Mouse (Mus musculus): ENCODE measurements around the gene Noxred1. TPM values are rescaled to one million over a fixed set of nuclear protein-coding genes. Genes with fewer than 3 reads are reported as not detected.

The Noxred1 gene
- polyA plus RNA-seq, 1 experiment from 2014 or later, result 1.9 TPM

GRCm38 (mm10) chr12:87253878-87254277, 15.3 kb upstream of the Noxred1 start:
- no peaks in the 10 kb centered on the region for H3K27me3 ChIP-seq (ENCODE audit: control insufficient read depth, insufficient read depth, low read depth, low read length)
- ATAC-seq, result no peak
- H3K36me3 ChIP-seq (ENCODE audit: control insufficient read depth, insufficient read depth, low read length), result peaks cover 48% of the 10 kb centered on the region
- 95% methylated on average over 6 of the region's 6 CpGs for WGBS
- no peak overlapping the region for H3K27ac ChIP-seq (ENCODE audit: low read length)
- H3K9ac ChIP-seq (ENCODE audit: low read depth, low read length), result no peak overlapping the region
- H3K4me2 ChIP-seq (ENCODE audit: low read length), result no peak overlapping the region
- no peaks in the 10 kb centered on the region for H3K4me1 ChIP-seq (ENCODE audit: control insufficient read depth, insufficient read depth, low read length)
- H3K4me3 ChIP-seq (ENCODE audit: low read depth, low read length), result no peak overlapping the region
- H3K9me3 ChIP-seq (replicated peaks; ENCODE audit: control insufficient read depth, low read length, poor library complexity, severe bottlenecking), result no peaks in the 10 kb centered on the region

GRCm38 (mm10) chr12:87250161-87250560, 11.6 kb upstream of the Noxred1 start:
- Histone ChIP-seq H3K4me3 (ENCODE audit: low read depth, low read length) (no peak overlapping the region), H3K9ac (ENCODE audit: low read depth, low read length) (no peak overlapping the region), H3K9me3 (replicated peaks; ENCODE audit: control insufficient read depth, low read length, poor library complexity, severe bottlenecking) (no peaks in the 10 kb centered on the region), H3K36me3 (ENCODE audit: control insufficient read depth, insufficient read depth, low read length) (peaks cover 38% of the 10 kb centered on the region), H3K27me3 (ENCODE audit: control insufficient read depth, insufficient read depth, low read depth, low read length) (no peaks in the 10 kb centered on the region), H3K4me1 (ENCODE audit: control insufficient read depth, insufficient read depth, low read length) (no peaks in the 10 kb centered on the region), H3K4me2 (ENCODE audit: low read length) (no peak overlapping the region), H3K27ac (ENCODE audit: low read length) (no peak overlapping the region)
- WGBS, result 90% methylated on average over 6 of the region's 6 CpGs
- no peak for ATAC-seq

GRCm38 (mm10) chr12:87236882-87237483, 1.5 kb downstream of the Noxred1 start:
- H3K4me1 ChIP-seq (ENCODE audit: control insufficient read depth, insufficient read depth, low read length), result no peaks in the 10 kb centered on the region

DNA sequence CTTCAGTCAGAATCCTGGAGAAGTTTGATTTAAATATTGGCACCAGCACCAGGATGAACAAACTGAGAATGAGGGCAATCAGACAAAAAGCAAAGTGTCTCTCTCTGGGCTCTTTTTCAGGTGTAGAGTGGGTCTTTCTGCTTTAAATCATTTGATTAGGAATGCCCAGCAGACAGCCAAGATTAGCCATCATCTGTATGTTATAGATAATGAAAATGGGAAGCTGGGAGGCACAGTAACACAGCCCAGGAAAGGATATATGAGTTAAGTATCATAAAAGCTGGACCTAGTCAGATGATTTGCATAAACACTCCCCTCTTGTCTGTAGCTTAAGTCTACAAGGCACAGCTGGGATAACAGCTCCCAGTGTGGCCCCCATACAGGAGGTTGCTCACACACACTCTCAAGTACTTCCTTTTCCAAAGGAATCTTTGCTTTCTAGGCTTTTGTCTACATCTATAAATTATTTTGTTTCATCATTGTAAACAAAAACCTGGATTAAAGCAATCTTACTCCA, 8.1 kb downstream of the Noxred1 start:
- Histone ChIP-seq H3K27ac (ENCODE audit: low read length) (no peak overlapping the region), H3K4me2 (ENCODE audit: low read length) (no peak overlapping the region), H3K27me3 (ENCODE audit: control insufficient read depth, insufficient read depth, low read depth, low read length) (no peaks in the 10 kb centered on the region), H3K36me3 (ENCODE audit: control insufficient read depth, insufficient read depth, low read length) (no peaks in the 10 kb centered on the region), H3K4me3 (ENCODE audit: low read depth, low read length) (no peak overlapping the region), H3K9ac (ENCODE audit: low read depth, low read length) (no peak overlapping the region), H3K4me1 (ENCODE audit: control insufficient read depth, insufficient read depth, low read length) (no peaks in the 10 kb centered on the region), H3K9me3 (replicated peaks; ENCODE audit: control insufficient read depth, low read length, poor library complexity, severe bottlenecking) (no peaks in the 10 kb centered on the region)
- ATAC-seq, result no peak

More at GRCm38 (mm10) chr12:87236882-87237483, 1.5 kb downstream of the Noxred1 start:
- no peak for ATAC-seq
- Histone ChIP-seq H3K4me2 (ENCODE audit: low read length) (no peak overlapping the region), H3K36me3 (ENCODE audit: control insufficient read depth, insufficient read depth, low read length) (peaks cover 24% of the 10 kb centered on the region), H3K4me3 (ENCODE audit: low read depth, low read length) (no peak overlapping the region), H3K27me3 (ENCODE audit: control insufficient read depth, insufficient read depth, low read depth, low read length) (no peaks in the 10 kb centered on the region), H3K9ac (ENCODE audit: low read depth, low read length) (no peak overlapping the region), H3K9me3 (replicated peaks; ENCODE audit: control insufficient read depth, low read length, poor library complexity, severe bottlenecking) (no peaks in the 10 kb centered on the region), H3K27ac (ENCODE audit: low read length) (no peak overlapping the region)
- 84% methylated on average over 5 of the region's 5 CpGs for WGBS

GRCm38 (mm10) chr12:87229633-87230032, 8.9 kb downstream of the Noxred1 start:
- Histone ChIP-seq H3K4me2 (ENCODE audit: low read length) (no peak overlapping the region), H3K9me3 (replicated peaks; ENCODE audit: control insufficient read depth, low read length, poor library complexity, severe bottlenecking) (no peaks in the 10 kb centered on the region), H3K36me3 (ENCODE audit: control insufficient read depth, insufficient read depth, low read length) (no peaks in the 10 kb centered on the region), H3K27ac (ENCODE audit: low read length) (no peak overlapping the region), H3K9ac (ENCODE audit: low read depth, low read length) (no peak overlapping the region), H3K27me3 (ENCODE audit: control insufficient read depth, insufficient read depth, low read depth, low read length) (no peaks in the 10 kb centered on the region), H3K4me3 (ENCODE audit: low read depth, low read length) (no peak overlapping the region), H3K4me1 (ENCODE audit: control insufficient read depth, insufficient read depth, low read length) (no peaks in the 10 kb centered on the region)
- 93% methylated on average over 2 of the region's 2 CpGs for WGBS
- no peak for ATAC-seq

GRCm38 (mm10) chr12:87226801-87227200, 11.7 kb downstream of the Noxred1 start:
- H3K9me3 ChIP-seq (replicated peaks; ENCODE audit: control insufficient read depth, low read length, poor library complexity, severe bottlenecking), result no peaks in the 10 kb centered on the region
- no peak overlapping the region for H3K4me3 ChIP-seq (ENCODE audit: low read depth, low read length)
- H3K36me3 ChIP-seq (ENCODE audit: control insufficient read depth, insufficient read depth, low read length), result no peaks in the 10 kb centered on the region
- 79% methylated on average over 7 of the region's 7 CpGs for WGBS
- H3K27ac ChIP-seq (ENCODE audit: low read length), result no peak overlapping the region
- no peak overlapping the region for H3K9ac ChIP-seq (ENCODE audit: low read depth, low read length)
- H3K4me2 ChIP-seq (ENCODE audit: low read length), result no peak overlapping the region
- H3K4me1 ChIP-seq (ENCODE audit: control insufficient read depth, insufficient read depth, low read length), result no peaks in the 10 kb centered on the region
- ATAC-seq, result no peak
- H3K27me3 ChIP-seq (ENCODE audit: control insufficient read depth, insufficient read depth, low read depth, low read length), result no peaks in the 10 kb centered on the region

- 72% methylated on average over 10 of the region's 10 CpGs for WGBS
- no peaks in the 10 kb centered on the region for H3K4me1 ChIP-seq (ENCODE audit: control insufficient read depth, insufficient read depth, low read length)
- H3K4me3 ChIP-seq (ENCODE audit: low read depth, low read length), result no peak overlapping the region
- no peak for ATAC-seq
- H3K9me3 ChIP-seq (replicated peaks; ENCODE audit: control insufficient read depth, low read length, poor library complexity, severe bottlenecking), result no peaks in the 10 kb centered on the region
- no peak overlapping the region for H3K9ac ChIP-seq (ENCODE audit: low read depth, low read length)
- no peaks in the 10 kb centered on the region for H3K36me3 ChIP-seq (ENCODE audit: control insufficient read depth, insufficient read depth, low read length)
- no peak overlapping the region for H3K27ac ChIP-seq (ENCODE audit: low read length)
- H3K27me3 ChIP-seq (ENCODE audit: control insufficient read depth, insufficient read depth, low read depth, low read length), result no peaks in the 10 kb centered on the region
- no peak overlapping the region for H3K4me2 ChIP-seq (ENCODE audit: low read length)
Measured at GRCm38 (mm10) chr12:87224950-87225349, 13.6 kb downstream of the Noxred1 start.

- Histone ChIP-seq H3K9ac (ENCODE audit: low read depth, low read length) (no peak overlapping the region), H3K4me2 (ENCODE audit: low read length) (no peak overlapping the region), H3K9me3 (replicated peaks; ENCODE audit: control insufficient read depth, low read length, poor library complexity, severe bottlenecking) (no peaks in the 10 kb centered on the region), H3K4me3 (ENCODE audit: low read depth, low read length) (no peak overlapping the region), H3K27ac (ENCODE audit: low read length) (no peak overlapping the region), H3K4me1 (ENCODE audit: control insufficient read depth, insufficient read depth, low read length) (no peaks in the 10 kb centered on the region), H3K36me3 (ENCODE audit: control insufficient read depth, insufficient read depth, low read length) (no peaks in the 10 kb centered on the region), H3K27me3 (ENCODE audit: control insufficient read depth, insufficient read depth, low read depth, low read length) (no peaks in the 10 kb centered on the region)
- ATAC-seq, result no peak
- WGBS, result 72% methylated on average over 7 of the region's 7 CpGs
Measured at GRCm38 (mm10) chr12:87219362-87219761, 19.2 kb downstream of the Noxred1 start.

GRCm38 (mm10) chr12:87217596-87217995, 20.9 kb downstream of the Noxred1 start:
- Histone ChIP-seq H3K27me3 (ENCODE audit: control insufficient read depth, insufficient read depth, low read depth, low read length) (no peaks in the 10 kb centered on the region), H3K9me3 (replicated peaks; ENCODE audit: control insufficient read depth, low read length, poor library complexity, severe bottlenecking) (no peaks in the 10 kb centered on the region), H3K36me3 (ENCODE audit: control insufficient read depth, insufficient read depth, low read length) (no peaks in the 10 kb centered on the region), H3K4me1 (ENCODE audit: control insufficient read depth, insufficient read depth, low read length) (no peaks in the 10 kb centered on the region), H3K4me3 (ENCODE audit: low read depth, low read length) (no peak overlapping the region), H3K27ac (ENCODE audit: low read length) (no peak overlapping the region), H3K9ac (ENCODE audit: low read depth, low read length) (no peak overlapping the region), H3K4me2 (ENCODE audit: low read length) (no peak overlapping the region)
- no peak for ATAC-seq

Measured in midbrain, embryonic 16.5 days (tissue).